Comparison of ENCODE assay signal across 15 mouse cellular contexts in genomic region chr13:53145511-53145910, GRCm38 (mm10).
DNase-seq lines count a peak whose midpoint lies in the region.
"Had no signal": no experiment of that assay in that cellular context is flagged by ENCODE, and none has a peak within 500 bp of the region (broad histone marks: within the 10 kb centered on the region; RNA-seq: fewer than 3 reads in every experiment).

No protein-coding gene starts in this region.

- peak; percentile 35 for DNase-seq in cerebellum, adult 11-12 months
- no peak for DNase-seq in cerebellum, postnatal 4 days (ENCODE audit: low spot score in 2 of 2)
- DNase-seq in cerebellum, adult 9-10 months: peak; percentile 46
- DNase-seq in cerebellum, postnatal 25 days: peak; percentile 33 to 57
- DNase-seq in left cerebral cortex, postnatal 36 days (ENCODE audit: low spot score in 2 of 2): no peak
- DNase-seq in heart, adult 18-20 months: no peak
- DNase-seq in gastrocnemius, adult 8-10 months (ENCODE audit: low spot score in 2 of 2): no peak
- DNase-seq: adrenal gland, postnatal 10 days; adrenal gland, postnatal 36 days; B cell, adult 2 months; gastrocnemius, postnatal 14 days; heart, adult 11 months; heart, postnatal 10 days; heart, postnatal 36 days; kidney, adult 18-20 months had no signal

- intact Hi-C loops in left cerebral cortex, postnatal 36 days (cut with DNase I): no loop called here

Comparison
In these comparisons a context has a peak if more than half of its experiments do, and no peak if none do; other contexts are left out.
1. DNase-seq: peak in cerebellum, adult 11-12 months (single experiment), cerebellum, adult 9-10 months (single experiment) and cerebellum, postnatal 25 days (2 of 2); none in cerebellum, postnatal 4 days (0 of 2), left cerebral cortex, postnatal 36 days (0 of 2), heart, adult 18-20 months (0 of 2) and gastrocnemius, adult 8-10 months (0 of 2).